Mouse (Mus musculus): ENCODE measurements around the gene Lrig3. TPM values are rescaled to one million over a fixed set of nuclear protein-coding genes. Genes with fewer than 3 reads are reported as not detected.

The Lrig3 gene
- polyA plus RNA-seq, 1 experiment from 2014 or later, result 18.8 TPM

GRCm38 (mm10) chr10:125988037-125988436 lies 22.1 kb downstream of the Lrig3 start:
- Histone ChIP-seq H3K4me1 (replicated peaks; ENCODE audit: control insufficient read depth, insufficient read depth, low read length) (no peaks in the 10 kb centered on the region), H3K9ac (ENCODE audit: low read depth, low read length) (no peak overlapping the region), H3K9me3 (ENCODE audit: control insufficient read depth, low read length) (no peaks in the 10 kb centered on the region), H3K4me2 (replicated peaks; ENCODE audit: low read depth, low read length) (no peak overlapping the region), H3K27ac (ENCODE audit: low read depth, low read length) (no peak overlapping the region), H3K4me3 (ENCODE audit: low read depth, low read length) (no peak overlapping the region), H3K27me3 (ENCODE audit: control insufficient read depth, insufficient read depth, low read length) (no peaks in the 10 kb centered on the region), H3K36me3 (ENCODE audit: control insufficient read depth, insufficient read depth, low read length) (no peaks in the 10 kb centered on the region)
- WGBS, result 90% methylated on average over 11 of the region's 11 CpGs
- DNase-seq (ENCODE audit: low spot score), result no peak
- no peak for ATAC-seq (ENCODE audit: low FRiP score)

- Histone ChIP-seq H3K4me2 (replicated peaks; ENCODE audit: low read depth, low read length) (no peak overlapping the region), H3K9me3 (ENCODE audit: control insufficient read depth, low read length) (no peaks in the 10 kb centered on the region), H3K4me3 (ENCODE audit: low read depth, low read length) (no peak overlapping the region), H3K27me3 (ENCODE audit: control insufficient read depth, insufficient read depth, low read length) (no peaks in the 10 kb centered on the region), H3K9ac (ENCODE audit: low read depth, low read length) (no peak overlapping the region), H3K36me3 (ENCODE audit: control insufficient read depth, insufficient read depth, low read length) (no peaks in the 10 kb centered on the region), H3K4me1 (replicated peaks; ENCODE audit: control insufficient read depth, insufficient read depth, low read length) (no peaks in the 10 kb centered on the region), H3K27ac (ENCODE audit: low read depth, low read length) (no peak overlapping the region)
- WGBS, result 82% methylated on average over 7 of the region's 7 CpGs
- ATAC-seq (ENCODE audit: low FRiP score) (no peak), DNase-seq (ENCODE audit: low spot score) (no peak)
Observed at GRCm38 (mm10) chr10:125989890-125990289, 23.9 kb downstream of the Lrig3 start.

GRCm38 (mm10) chr10:125990394-125990793 lies 24.4 kb downstream of the Lrig3 start:
- H3K9me3 ChIP-seq (ENCODE audit: control insufficient read depth, low read length), result no peaks in the 10 kb centered on the region

GRCm38 (mm10) chr10:125991819-125992218 lies 25.9 kb downstream of the Lrig3 start:
- H3K4me3 ChIP-seq (ENCODE audit: low read depth, low read length), result no peak overlapping the region
- 95% methylated on average over 7 of the region's 7 CpGs for WGBS
- H3K9ac ChIP-seq (ENCODE audit: low read depth, low read length), result no peak overlapping the region
- H3K36me3 ChIP-seq (ENCODE audit: control insufficient read depth, insufficient read depth, low read length), result no peaks in the 10 kb centered on the region
- no peak for DNase-seq (ENCODE audit: low spot score)
- no peaks in the 10 kb centered on the region for H3K27me3 ChIP-seq (ENCODE audit: control insufficient read depth, insufficient read depth, low read length)
- no peak overlapping the region for H3K27ac ChIP-seq (ENCODE audit: low read depth, low read length)
- H3K4me1 ChIP-seq (replicated peaks; ENCODE audit: control insufficient read depth, insufficient read depth, low read length), result no peaks in the 10 kb centered on the region
- no peak overlapping the region for H3K4me2 ChIP-seq (replicated peaks; ENCODE audit: low read depth, low read length)
- H3K9me3 ChIP-seq (ENCODE audit: control insufficient read depth, low read length), result no peaks in the 10 kb centered on the region
- ATAC-seq (ENCODE audit: low FRiP score), result no peak

More at GRCm38 (mm10) chr10:125990394-125990793, 24.4 kb downstream of the Lrig3 start:
- no peak overlapping the region for H3K4me3 ChIP-seq (ENCODE audit: low read depth, low read length)
- no peaks in the 10 kb centered on the region for H3K4me1 ChIP-seq (replicated peaks; ENCODE audit: control insufficient read depth, insufficient read depth, low read length)
- no peaks in the 10 kb centered on the region for H3K36me3 ChIP-seq (ENCODE audit: control insufficient read depth, insufficient read depth, low read length)
- no peak overlapping the region for H3K9ac ChIP-seq (ENCODE audit: low read depth, low read length)
- WGBS, result 73% methylated on average over 5 of the region's 5 CpGs
- H3K4me2 ChIP-seq (replicated peaks; ENCODE audit: low read depth, low read length), result no peak overlapping the region
- no peak overlapping the region for H3K27ac ChIP-seq (ENCODE audit: low read depth, low read length)
- ATAC-seq (ENCODE audit: low FRiP score) (no peak), DNase-seq (ENCODE audit: low spot score) (no peak)
- no peaks in the 10 kb centered on the region for H3K27me3 ChIP-seq (ENCODE audit: control insufficient read depth, insufficient read depth, low read length)

- Histone ChIP-seq H3K27ac (ENCODE audit: low read depth, low read length) (no peak overlapping the region), H3K4me2 (replicated peaks; ENCODE audit: low read depth, low read length) (no peak overlapping the region), H3K9ac (ENCODE audit: low read depth, low read length) (no peak overlapping the region), H3K4me1 (replicated peaks; ENCODE audit: control insufficient read depth, insufficient read depth, low read length) (no peaks in the 10 kb centered on the region), H3K36me3 (ENCODE audit: control insufficient read depth, insufficient read depth, low read length) (no peaks in the 10 kb centered on the region), H3K27me3 (ENCODE audit: control insufficient read depth, insufficient read depth, low read length) (no peaks in the 10 kb centered on the region), H3K9me3 (ENCODE audit: control insufficient read depth, low read length) (no peaks in the 10 kb centered on the region), H3K4me3 (ENCODE audit: low read depth, low read length) (no peak overlapping the region)
- ATAC-seq (ENCODE audit: low FRiP score) (peak; percentile 48; the same call in 1 of the 2 replicates), DNase-seq (ENCODE audit: low spot score) (peak; percentile 57)
- 78% methylated on average over 1 of the region's 1 CpGs for WGBS
Observed at GRCm38 (mm10) chr10:125994855-125995254, 28.9 kb downstream of the Lrig3 start.

- ATAC-seq (ENCODE audit: low FRiP score), result no peak
- Histone ChIP-seq H3K4me2 (replicated peaks; ENCODE audit: low read depth, low read length) (no peak overlapping the region), H3K4me1 (replicated peaks; ENCODE audit: control insufficient read depth, insufficient read depth, low read length) (no peaks in the 10 kb centered on the region), H3K36me3 (ENCODE audit: control insufficient read depth, insufficient read depth, low read length) (no peaks in the 10 kb centered on the region), H3K27ac (ENCODE audit: low read depth, low read length) (no peak overlapping the region), H3K4me3 (ENCODE audit: low read depth, low read length) (no peak overlapping the region), H3K9ac (ENCODE audit: low read depth, low read length) (no peak overlapping the region), H3K9me3 (ENCODE audit: control insufficient read depth, low read length) (no peaks in the 10 kb centered on the region), H3K27me3 (ENCODE audit: control insufficient read depth, insufficient read depth, low read length) (no peaks in the 10 kb centered on the region)
- no peak for DNase-seq (ENCODE audit: low spot score)
- 89% methylated on average over 6 of the region's 6 CpGs for WGBS
Observed at GRCm38 (mm10) chr10:125995701-125996100, 29.7 kb downstream of the Lrig3 start.

DNA sequence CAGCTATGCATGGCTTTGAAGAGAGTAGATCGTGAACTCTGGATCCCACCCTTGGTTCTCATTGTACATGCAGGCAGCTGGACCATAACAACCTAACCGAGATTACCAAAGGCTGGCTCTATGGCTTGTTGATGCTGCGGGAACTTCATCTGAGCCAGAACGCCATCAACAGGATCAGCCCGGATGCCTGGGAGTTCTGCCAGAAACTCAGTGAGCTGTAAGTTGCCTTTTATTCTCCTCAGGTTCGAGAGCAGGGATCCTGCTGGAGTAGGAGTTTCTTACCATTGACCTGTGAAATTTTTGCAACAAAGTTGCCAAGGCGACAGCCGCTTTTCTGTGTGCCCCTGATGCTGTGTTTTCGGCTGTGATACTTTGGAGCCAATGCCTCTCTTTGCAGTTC lies 31.0 kb downstream of the Lrig3 start:
- no peak for DNase-seq (ENCODE audit: low spot score)
- ATAC-seq (ENCODE audit: low FRiP score), result peak; percentile 63
- no peaks in the 10 kb centered on the region for H3K9me3 ChIP-seq (ENCODE audit: control insufficient read depth, low read length)
- no peak overlapping the region for H3K9ac ChIP-seq (ENCODE audit: low read depth, low read length)
- H3K4me3 ChIP-seq (ENCODE audit: low read depth, low read length), result no peak overlapping the region
- no peak overlapping the region for H3K27ac ChIP-seq (ENCODE audit: low read depth, low read length)
- H3K4me2 ChIP-seq (replicated peaks; ENCODE audit: low read depth, low read length), result no peak overlapping the region
- H3K36me3 ChIP-seq (ENCODE audit: control insufficient read depth, insufficient read depth, low read length), result no peaks in the 10 kb centered on the region
- H3K27me3 ChIP-seq (ENCODE audit: control insufficient read depth, insufficient read depth, low read length), result no peaks in the 10 kb centered on the region
- no peaks in the 10 kb centered on the region for H3K4me1 ChIP-seq (replicated peaks; ENCODE audit: control insufficient read depth, insufficient read depth, low read length)
- 47% methylated on average over 9 of the region's 9 CpGs for WGBS

- H3K4me2 ChIP-seq (replicated peaks; ENCODE audit: low read depth, low read length), result no peak overlapping the region
- no peak overlapping the region for H3K9ac ChIP-seq (ENCODE audit: low read depth, low read length)
- ATAC-seq (ENCODE audit: low FRiP score), result no peak
- no peaks in the 10 kb centered on the region for H3K4me1 ChIP-seq (replicated peaks; ENCODE audit: control insufficient read depth, insufficient read depth, low read length)
- 92% methylated on average over 6 of the region's 6 CpGs for WGBS
- no peaks in the 10 kb centered on the region for H3K36me3 ChIP-seq (ENCODE audit: control insufficient read depth, insufficient read depth, low read length)
- H3K27me3 ChIP-seq (ENCODE audit: control insufficient read depth, insufficient read depth, low read length), result no peaks in the 10 kb centered on the region
- DNase-seq (ENCODE audit: low spot score), result no peak
- H3K27ac ChIP-seq (ENCODE audit: low read depth, low read length), result no peak overlapping the region
- no peaks in the 10 kb centered on the region for H3K9me3 ChIP-seq (ENCODE audit: control insufficient read depth, low read length)
- no peak overlapping the region for H3K4me3 ChIP-seq (ENCODE audit: low read depth, low read length)
Observed at GRCm38 (mm10) chr10:125999561-125999960, 33.6 kb downstream of the Lrig3 start.

DNA sequence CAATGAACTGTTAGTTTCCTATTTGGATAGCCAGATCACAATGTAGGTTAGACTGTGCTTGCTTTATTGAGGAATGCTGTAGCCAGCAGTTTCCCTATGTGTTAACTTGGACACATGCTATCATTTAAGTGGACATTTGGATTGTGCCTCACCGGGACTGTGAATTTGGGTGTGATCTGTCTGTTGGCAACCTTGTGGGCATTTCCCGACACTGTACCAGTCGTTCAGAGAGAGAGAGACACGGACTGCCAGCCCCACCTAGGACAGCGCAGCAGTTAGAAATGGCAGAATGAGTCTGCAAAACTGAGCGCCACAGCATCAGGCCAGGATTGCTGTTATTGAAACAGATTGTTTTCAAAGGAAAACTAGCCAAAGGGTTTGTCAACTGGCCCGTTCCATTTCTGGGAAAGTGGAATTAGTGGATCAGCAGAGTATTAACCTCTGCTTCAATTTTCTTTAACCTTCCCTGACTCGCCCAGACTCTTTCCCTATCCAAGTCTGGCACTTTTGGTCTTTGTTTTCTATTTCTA lies 35.0 kb downstream of the Lrig3 start:
- DNase-seq (ENCODE audit: low spot score) (no peak), ATAC-seq (ENCODE audit: low FRiP score) (no peak)
- H3K4me1 ChIP-seq (replicated peaks; ENCODE audit: control insufficient read depth, insufficient read depth, low read length), result no peaks in the 10 kb centered on the region
- WGBS, result 92% methylated on average over 8 of the region's 8 CpGs
- no peaks in the 10 kb centered on the region for H3K36me3 ChIP-seq (ENCODE audit: control insufficient read depth, insufficient read depth, low read length)
- no peak overlapping the region for H3K9ac ChIP-seq (ENCODE audit: low read depth, low read length)
- H3K27ac ChIP-seq (ENCODE audit: low read depth, low read length), result no peak overlapping the region
- no peak overlapping the region for H3K4me3 ChIP-seq (ENCODE audit: low read depth, low read length)
- no peaks in the 10 kb centered on the region for H3K27me3 ChIP-seq (ENCODE audit: control insufficient read depth, insufficient read depth, low read length)
- H3K9me3 ChIP-seq (ENCODE audit: control insufficient read depth, low read length), result no peaks in the 10 kb centered on the region
- no peak overlapping the region for H3K4me2 ChIP-seq (replicated peaks; ENCODE audit: low read depth, low read length)
